ENCODE assay signal across 28 mouse cellular contexts in the genomic region with DNA sequence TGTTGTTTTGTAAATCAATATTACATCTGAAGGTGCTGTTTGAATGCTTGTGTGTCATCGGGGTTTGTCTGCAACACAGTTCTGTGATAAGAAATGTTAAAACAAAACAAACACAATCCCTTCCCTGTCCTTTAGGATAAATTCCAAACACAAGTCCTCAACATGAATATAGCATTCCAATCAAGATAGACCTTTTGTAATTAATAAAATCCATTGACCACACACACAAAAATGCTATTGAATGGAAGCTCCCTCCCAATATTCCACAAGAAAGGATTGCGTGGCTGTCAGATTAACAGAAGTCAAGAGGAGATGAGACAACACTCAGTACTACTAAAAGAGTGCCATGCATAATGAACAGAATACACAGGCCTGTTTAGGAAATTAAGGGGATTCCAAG.
"Had no signal": no experiment of that assay in that cellular context is flagged by ENCODE, and none has a peak within 500 bp of the region (broad histone marks: within the 10 kb centered on the region; RNA-seq: fewer than 3 reads in every experiment).

No protein-coding gene starts in this region.

- H3K9ac ChIP-seq: limb, embryonic 12.5 days; limb, embryonic 13.5 days; limb, embryonic 15.5 days; liver, embryonic 12.5 days; liver, embryonic 13.5 days; liver, embryonic 14.5 days; liver, embryonic 15.5 days; liver, postnatal 0 days; lung, embryonic 14.5 days; lung, embryonic 15.5 days; midbrain, embryonic 12.5 days; neural tube, embryonic 12.5 days; neural tube, embryonic 13.5 days had no signal

- H3K36me3 ChIP-seq: limb, embryonic 10.5 days; limb, embryonic 12.5 days; limb, embryonic 13.5 days; limb, embryonic 15.5 days; liver, embryonic 12.5 days; liver, embryonic 13.5 days; liver, embryonic 15.5 days; lung, embryonic 15.5 days; midbrain, embryonic 10.5 days; midbrain, embryonic 12.5 days; neural tube, embryonic 12.5 days; neural tube, embryonic 13.5 days had no signal

- H3K9me3 ChIP-seq: limb, embryonic 10.5 days; limb, embryonic 12.5 days; limb, embryonic 13.5 days; limb, embryonic 15.5 days; liver, embryonic 12.5 days; liver, embryonic 13.5 days; liver, embryonic 15.5 days; lung, embryonic 15.5 days; megakaryocyte, embryonic 14.5 days; midbrain, embryonic 10.5 days; midbrain, embryonic 12.5 days; neural tube, embryonic 12.5 days; neural tube, embryonic 13.5 days had no signal

- DNase-seq: left cerebral cortex, postnatal 4 days; liver, embryonic 13.5 days; liver, postnatal 0 days; lung, adult 18-20 months; lung, adult 2 months; lung, embryonic 14.5 days; lung, postnatal 10 days; lung, postnatal 14 days; lung, postnatal 36 days; lung, postnatal 4 days had no signal

- H3K4me2 ChIP-seq: limb, embryonic 12.5 days; limb, embryonic 13.5 days; limb, embryonic 15.5 days; liver, embryonic 11.5 days; liver, embryonic 12.5 days; liver, embryonic 13.5 days; liver, embryonic 15.5 days; lung, embryonic 14.5 days; lung, embryonic 15.5 days; midbrain, embryonic 12.5 days; neural tube, embryonic 12.5 days; neural tube, embryonic 13.5 days had no signal

- H3K27me3 ChIP-seq: limb, embryonic 12.5 days; limb, embryonic 13.5 days; limb, embryonic 15.5 days; liver, embryonic 12.5 days; liver, embryonic 13.5 days; liver, embryonic 15.5 days; lung, embryonic 15.5 days; megakaryocyte, embryonic 14.5 days; midbrain, embryonic 12.5 days; neural tube, embryonic 12.5 days; neural tube, embryonic 13.5 days had no signal

- ATAC-seq: liver, embryonic 12.5 days; liver, postnatal 0 days; lung, postnatal 0 days had no signal

- H3K4me3 ChIP-seq: left cerebral cortex, adult 2 months; limb, embryonic 10.5 days; limb, embryonic 12.5 days; limb, embryonic 13.5 days; limb, embryonic 15.5 days; liver, embryonic 12.5 days; liver, embryonic 13.5 days; liver, embryonic 15.5 days; lung, embryonic 15.5 days; megakaryocyte, embryonic 14.5 days; midbrain, embryonic 10.5 days; midbrain, embryonic 12.5 days; myocyte; neural tube, embryonic 12.5 days; neural tube, embryonic 13.5 days had no signal

- H3K4me1 ChIP-seq: limb, embryonic 10.5 days; limb, embryonic 12.5 days; limb, embryonic 15.5 days; liver, embryonic 12.5 days; liver, embryonic 13.5 days; liver, embryonic 15.5 days; lung, embryonic 15.5 days; megakaryocyte, embryonic 14.5 days had no signal

- H3K27ac ChIP-seq: left cerebral cortex, adult 2 months; limb, embryonic 10.5 days; limb, embryonic 12.5 days; limb, embryonic 13.5 days; limb, embryonic 15.5 days; liver, embryonic 12.5 days; liver, embryonic 13.5 days; liver, embryonic 14.5 days; liver, embryonic 15.5 days; lung, embryonic 15.5 days; macrophage; midbrain, embryonic 10.5 days; midbrain, embryonic 12.5 days; neural tube, embryonic 12.5 days; neural tube, embryonic 13.5 days had no signal
